Mouse (Mus musculus) liver, postnatal 0 days (tissue): ENCODE measurements at regions not wholly inside any gene's neighbourhood (a gene's known extent, or its start where the extent isn't known, plus 50 kb on each side); places are given as distances from the start of the nearest gene placed in this dataset.

Experiments
- CTCF ChIP-seq: sonication (generic); IDR thresholded peaks from 2 replicates; pipeline ENCODE4 v1.5.1; 2016; ENCODE audit warnings: antibody characterized with exemption, low read depth
- EP300 ChIP-seq: IDR thresholded peaks from 2 replicates; pipeline ENCODE4 v1.6.1; 2016; ENCODE audit warnings: antibody characterized with exemption, low read depth, mild to moderate bottlenecking

DNA sequence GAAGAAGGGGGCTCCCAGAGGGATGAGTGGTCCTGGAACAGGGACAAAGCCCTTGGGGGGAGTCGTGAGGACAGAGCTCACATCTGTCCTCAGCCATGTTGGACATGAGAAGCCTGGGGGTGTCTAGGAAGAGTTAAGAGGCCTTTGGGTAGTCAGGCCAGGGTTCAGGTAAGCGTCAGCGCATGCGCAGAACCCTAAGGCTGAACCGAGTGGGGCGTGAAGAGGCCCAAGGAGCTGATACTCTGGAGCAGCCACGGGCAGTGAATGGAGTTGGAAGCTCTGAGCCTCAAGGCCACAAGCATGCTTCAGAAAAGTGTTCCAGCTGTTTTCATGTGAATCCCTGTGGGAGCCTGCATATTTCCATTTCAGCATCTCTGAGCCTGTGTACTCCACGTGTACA lies 93.5 kb upstream of the Nkx1-1 start:
- TF ChIP-seq CTCF, result no peak
- TF ChIP-seq EP300, result no peak
